Mouse (Mus musculus): ENCODE results near the gene Gdpd3.
"Not testable (repeated sequence)": the region's sequence is repeated elsewhere in the genome, so short reads cannot be mapped to it uniquely, and the experiment has no call there.

GRCm38 (mm10) chr7:126730256-126730789 lies 35.8 kb upstream of the Gdpd3 start:
- TF ChIP-seq CTCF, POLR2A (IDR thresholded peaks at IDR 0.05; ENCODE audit: extremely low read depth, insufficient read depth, low read length): not testable (repeated sequence)
